Mouse (Mus musculus): ENCODE data around the gene Med29. TPM values are rescaled to one million over a fixed set of nuclear protein-coding genes. Genes with fewer than 3 reads are reported as not detected.

Gene Med29
- total RNA-seq, 1 experiment: 50.8 TPM

DNA sequence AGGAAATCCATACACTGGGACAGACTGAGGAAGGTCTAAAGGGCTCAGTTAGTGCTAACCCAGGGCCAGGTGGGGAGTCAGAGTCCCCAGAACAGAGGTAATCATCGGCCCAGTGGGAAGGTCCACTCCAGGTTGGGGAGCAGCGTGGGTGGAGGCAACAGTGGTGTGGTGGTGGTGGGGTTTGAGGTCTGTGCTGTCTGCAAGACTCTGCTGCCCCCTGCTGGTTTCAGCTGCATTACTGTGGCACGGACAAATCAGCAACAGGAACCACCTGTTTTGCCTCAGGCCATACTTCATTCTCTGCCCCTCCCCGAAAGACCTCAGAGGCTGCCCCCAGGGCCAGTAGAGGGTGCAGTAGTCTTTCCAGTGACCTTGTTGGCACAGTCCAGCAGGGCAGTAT is 6.0 kb downstream of the Med29 start:
- H3K36me3 ChIP-seq (ENCODE audit: control insufficient read depth, insufficient read depth, low read length, poor library complexity, severe bottlenecking): peaks cover 17% of the 10 kb centered on the region
- in situ Hi-C loops (cut with MboI; ENCODE audit: low sequenced_read_pairs in 2 of 2, unreplicated experiment in 2 of 2): no loop called here
- no peak overlapping the region for H3K4me3 ChIP-seq (ENCODE audit: insufficient read depth in 1 of 2, low read depth in 1 of 2, low read length in 2 of 2, poor library complexity in 1 of 2, severe bottlenecking in 1 of 2)
- no peaks in the 10 kb centered on the region for H3K9me3 ChIP-seq (ENCODE audit: control insufficient read depth, insufficient read depth, low read depth, low read length)
- peaks cover 8 to 19% of the 10 kb centered on the region in 2 experiments; a peak in 3 of 4 replicates for H3K4me1 ChIP-seq (ENCODE audit: control insufficient read depth in 2 of 2, insufficient read depth in 2 of 2, low read length in 2 of 2, poor library complexity in 1 of 2)
- peak; percentile 86 for DNase-seq (ENCODE audit: low read depth, low spot score)
- peak; percentile 77 for TF ChIP-seq ZC3H11A (IDR thresholded peaks at IDR 0.05; ENCODE audit: borderline replicate concordance, low read depth, low read length)
- no peak for TF ChIP-seq ZNF384 (IDR thresholded peaks at IDR 0.05; ENCODE audit: low read depth, low read length)
- no peak for TF ChIP-seq MAFK (IDR thresholded peaks at IDR 0.05; ENCODE audit: insufficient read depth, low read depth, low read length)
- no peak; the same call in 1 of the 2 replicates for TF ChIP-seq HCFC1 (IDR thresholded peaks at IDR 0.05; ENCODE audit: borderline replicate concordance, insufficient read depth, low read length)
- no peak for TF ChIP-seq CHD2 (IDR thresholded peaks at IDR 0.05; ENCODE audit: low read depth, low read length)
- no peak overlapping the region for H3K27ac ChIP-seq (ENCODE audit: insufficient read depth, low read depth, low read length, poor library complexity, severe bottlenecking)
- peak overlapping the region; percentile 4; the same call in 1 of the 2 replicates for H3K9ac ChIP-seq (ENCODE audit: insufficient read depth, low read depth, low read length, poor library complexity, severe bottlenecking)

GRCm38 (mm10) chr7:28386007-28386406 is 6.5 kb downstream of the Med29 start:
- TF ChIP-seq ZNF384 (IDR thresholded peaks at IDR 0.05; ENCODE audit: low read depth, low read length): no peak
- TF ChIP-seq ZC3H11A (IDR thresholded peaks at IDR 0.05; ENCODE audit: borderline replicate concordance, low read depth, low read length): no peak
- no peak for TF ChIP-seq MAFK (IDR thresholded peaks at IDR 0.05; ENCODE audit: insufficient read depth, low read depth, low read length)
- TF ChIP-seq CHD2 (IDR thresholded peaks at IDR 0.05; ENCODE audit: low read depth, low read length): no peak
- no peak for TF ChIP-seq HCFC1 (IDR thresholded peaks at IDR 0.05; ENCODE audit: borderline replicate concordance, insufficient read depth, low read length)
- no peaks in the 10 kb centered on the region for H3K9me3 ChIP-seq (ENCODE audit: control insufficient read depth, insufficient read depth, low read depth, low read length)
- H3K4me1 ChIP-seq (ENCODE audit: control insufficient read depth in 2 of 2, insufficient read depth in 2 of 2, low read length in 2 of 2, poor library complexity in 1 of 2): peaks cover 11 to 20% of the 10 kb centered on the region in 2 experiments; a peak in 3 of 4 replicates
- DNase-seq (ENCODE audit: low read depth, low spot score): no peak
- H3K27ac ChIP-seq (ENCODE audit: insufficient read depth, low read depth, low read length, poor library complexity, severe bottlenecking): no peak overlapping the region
- H3K9ac ChIP-seq (ENCODE audit: insufficient read depth, low read depth, low read length, poor library complexity, severe bottlenecking): peak overlapping the region; percentile 4; the same call in 1 of the 2 replicates
- in situ Hi-C loops (cut with MboI; ENCODE audit: low sequenced_read_pairs in 2 of 2, unreplicated experiment in 2 of 2): no loop called here
- no peak overlapping the region for H3K4me3 ChIP-seq (ENCODE audit: insufficient read depth in 1 of 2, low read depth in 1 of 2, low read length in 2 of 2, poor library complexity in 1 of 2, severe bottlenecking in 1 of 2)
- peaks cover 17% of the 10 kb centered on the region for H3K36me3 ChIP-seq (ENCODE audit: control insufficient read depth, insufficient read depth, low read length, poor library complexity, severe bottlenecking)

GRCm38 (mm10) chr7:28385196-28385595 is 7.3 kb downstream of the Med29 start:
- DNase-seq (ENCODE audit: low read depth, low spot score): no peak
- in situ Hi-C loops (cut with MboI; ENCODE audit: low sequenced_read_pairs in 2 of 2, unreplicated experiment in 2 of 2): no loop called here
- no peaks in the 10 kb centered on the region for H3K9me3 ChIP-seq (ENCODE audit: control insufficient read depth, insufficient read depth, low read depth, low read length)
- H3K27ac ChIP-seq (ENCODE audit: insufficient read depth, low read depth, low read length, poor library complexity, severe bottlenecking): no peak overlapping the region
- TF ChIP-seq MAFK (IDR thresholded peaks at IDR 0.05; ENCODE audit: insufficient read depth, low read depth, low read length): no peak
- TF ChIP-seq ZC3H11A (IDR thresholded peaks at IDR 0.05; ENCODE audit: borderline replicate concordance, low read depth, low read length): no peak
- no peak for TF ChIP-seq CHD2 (IDR thresholded peaks at IDR 0.05; ENCODE audit: low read depth, low read length)
- no peak for TF ChIP-seq ZNF384 (IDR thresholded peaks at IDR 0.05; ENCODE audit: low read depth, low read length)
- H3K4me1 ChIP-seq (ENCODE audit: control insufficient read depth in 2 of 2, insufficient read depth in 2 of 2, low read length in 2 of 2, poor library complexity in 1 of 2): peaks cover 15 to 23% of the 10 kb centered on the region in 2 experiments; a peak in 3 of 4 replicates
- H3K9ac ChIP-seq (ENCODE audit: insufficient read depth, low read depth, low read length, poor library complexity, severe bottlenecking): no peak overlapping the region
- no peak overlapping the region for H3K4me3 ChIP-seq (ENCODE audit: insufficient read depth in 1 of 2, low read depth in 1 of 2, low read length in 2 of 2, poor library complexity in 1 of 2, severe bottlenecking in 1 of 2)
- peaks cover 12% of the 10 kb centered on the region for H3K36me3 ChIP-seq (ENCODE audit: control insufficient read depth, insufficient read depth, low read length, poor library complexity, severe bottlenecking)

DNA sequence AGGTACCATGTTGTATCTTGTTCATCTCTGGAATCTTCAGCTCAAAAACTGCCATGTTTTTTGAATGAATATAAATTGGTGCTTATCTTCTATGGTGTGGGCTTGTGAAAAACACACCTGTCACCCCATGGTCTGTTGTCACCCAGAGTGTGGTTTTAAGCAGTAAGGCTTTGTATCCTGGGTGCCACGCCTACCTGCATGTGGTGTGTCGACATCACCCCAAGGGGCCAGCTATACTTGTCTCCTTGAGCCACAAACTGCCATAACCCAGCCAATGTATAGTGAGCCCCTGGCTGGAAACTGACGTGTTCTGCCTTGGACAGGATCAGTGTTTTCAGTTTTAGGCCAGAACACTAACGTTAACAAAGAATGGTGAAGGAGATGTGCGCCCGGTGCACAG is 8.3 kb downstream of the Med29 start:
- DNase-seq (ENCODE audit: low read depth, low spot score): no peak
- Histone ChIP-seq H3K4me1 (ENCODE audit: control insufficient read depth in 2 of 2, insufficient read depth in 2 of 2, low read length in 2 of 2, poor library complexity in 1 of 2) (peaks cover 15 to 23% of the 10 kb centered on the region in 2 experiments; a peak in 3 of 4 replicates), H3K9ac (ENCODE audit: insufficient read depth, low read depth, low read length, poor library complexity, severe bottlenecking) (no peak overlapping the region), H3K36me3 (ENCODE audit: control insufficient read depth, insufficient read depth, low read length, poor library complexity, severe bottlenecking) (peaks cover 4% of the 10 kb centered on the region), H3K4me3 (ENCODE audit: insufficient read depth in 1 of 2, low read depth in 1 of 2, low read length in 2 of 2, poor library complexity in 1 of 2, severe bottlenecking in 1 of 2) (no peak overlapping the region), H3K9me3 (ENCODE audit: control insufficient read depth, insufficient read depth, low read depth, low read length) (no peaks in the 10 kb centered on the region), H3K27ac (ENCODE audit: insufficient read depth, low read depth, low read length, poor library complexity, severe bottlenecking) (no peak overlapping the region)
- TF ChIP-seq ZC3H11A (IDR thresholded peaks at IDR 0.05; ENCODE audit: borderline replicate concordance, low read depth, low read length): no peak
- TF ChIP-seq ZNF384 (IDR thresholded peaks at IDR 0.05; ENCODE audit: low read depth, low read length): no peak
- no peak for TF ChIP-seq CHD2 (IDR thresholded peaks at IDR 0.05; ENCODE audit: low read depth, low read length)
- no peak for TF ChIP-seq HCFC1 (IDR thresholded peaks at IDR 0.05; ENCODE audit: borderline replicate concordance, insufficient read depth, low read length)
- TF ChIP-seq MAFK (IDR thresholded peaks at IDR 0.05; ENCODE audit: insufficient read depth, low read depth, low read length): no peak
- in situ Hi-C loops (cut with MboI; ENCODE audit: low sequenced_read_pairs in 2 of 2, unreplicated experiment in 2 of 2): no loop called here

Measured in ES-E14 (cell line).